Mouse (Mus musculus) heart, postnatal 0 days (tissue): ENCODE measurements at regions not wholly inside any gene's neighbourhood (a gene's known extent, or its start where the extent isn't known, plus 50 kb on each side); places are given as distances from the start of the nearest gene placed in this dataset.

ENCODE experiments used
- ATAC-seq: fragments of 200-750 bp; cut with Nextera tagmentation; 2 replicates; pipeline ENCODE4 v1.8.0; 2017; ENCODE audit warnings: low read depth, moderate number of reproducible peaks, moderate library complexity; ENCODE audit not compliant: insufficient read depth
- DNase-seq: peaks from one replicate; pipeline ENCODE4 v3.0.0-alpha.2; 2016; ENCODE audit warnings: low spot score
- H3K27ac ChIP-seq: fragments of 300-500 bp; sonication (generic); 2 replicates; pipeline ENCODE4 v1.5.1; 2014; ENCODE audit warnings: low read depth, mild to moderate bottlenecking
- H3K27me3 ChIP-seq: fragments of 300-500 bp; sonication (generic); 2 replicates; pipeline ENCODE4 v1.6.1; 2014; ENCODE audit warnings: low read length, mixed read lengths; ENCODE audit not compliant: control insufficient read depth, insufficient read depth
- H3K36me3 ChIP-seq: fragments of 300-500 bp; sonication (generic); replicated peaks from 2 replicates; pipeline ENCODE4 v1.6.1; 2014; ENCODE audit warnings: low read length, mixed read lengths; ENCODE audit not compliant: control insufficient read depth, insufficient read depth
- H3K4me1 ChIP-seq: fragments of 300-500 bp; sonication (generic); 2 replicates; pipeline ENCODE4 v1.6.1; 2014; ENCODE audit warnings: antibody characterized with exemption; ENCODE audit not compliant: control insufficient read depth, insufficient read depth
- H3K4me2 ChIP-seq: fragments of 300-500 bp; sonication (generic); 2 replicates; pipeline ENCODE4 v1.6.1; 2014; ENCODE audit warnings: low read depth, mild to moderate bottlenecking, low read length, moderate library complexity
- H3K4me3 ChIP-seq: fragments of 300-500 bp; sonication (generic); 2 replicates; pipeline ENCODE4 v1.5.1; 2014; ENCODE audit warnings: low read depth, low read length
- H3K9ac ChIP-seq: fragments of 300-500 bp; sonication (generic); replicated peaks from 2 replicates; pipeline ENCODE4 v1.6.1; 2014; ENCODE audit warnings: low read depth, low read length, mixed read lengths
- H3K9me3 ChIP-seq: fragments of 300-500 bp; sonication (generic); replicated peaks from 2 replicates; pipeline ENCODE4 v1.6.1; 2016; ENCODE audit warnings: low read length; ENCODE audit not compliant: control insufficient read depth
- CTCF ChIP-seq: IDR thresholded peaks from 2 replicates; pipeline ENCODE4 v1.5.1; 2016; ENCODE audit warnings: antibody characterized with exemption, control low read depth, low read depth
- EP300 ChIP-seq: IDR thresholded peaks from 2 replicates; pipeline ENCODE4 v1.6.1; 2016; ENCODE audit warnings: antibody characterized with exemption, low read depth
- WGBS: fragments of 180-500 bp; shearing (Covaris S2); extraction: QIAGEN DNeasy Blood & Tissue Kit; methylation state at CpG from one replicate; pipeline ENCODE4 v1.1.7; 2014; 5-methylcytosine and 5-hydroxymethylcytosine counted together

GRCm38 (mm10) chr12:106928389-106928788 lies 560.0 kb upstream of the 3110018I06Rik start:
- 75% methylated on average over 5 of the region's 5 CpGs for WGBS
- H3K4me3 ChIP-seq: no peak overlapping the region
- H3K4me1 ChIP-seq: no peaks in the 10 kb centered on the region
- H3K9me3 ChIP-seq: no peaks in the 10 kb centered on the region
- no peaks in the 10 kb centered on the region for H3K27me3 ChIP-seq
- DNase-seq (no peak), ATAC-seq (no peak)
- no peak for TF ChIP-seq EP300
- no peak for TF ChIP-seq CTCF
- H3K27ac ChIP-seq: no peak overlapping the region
- H3K9ac ChIP-seq: no peak overlapping the region
- H3K4me2 ChIP-seq: no peak overlapping the region
- no peaks in the 10 kb centered on the region for H3K36me3 ChIP-seq

DNA sequence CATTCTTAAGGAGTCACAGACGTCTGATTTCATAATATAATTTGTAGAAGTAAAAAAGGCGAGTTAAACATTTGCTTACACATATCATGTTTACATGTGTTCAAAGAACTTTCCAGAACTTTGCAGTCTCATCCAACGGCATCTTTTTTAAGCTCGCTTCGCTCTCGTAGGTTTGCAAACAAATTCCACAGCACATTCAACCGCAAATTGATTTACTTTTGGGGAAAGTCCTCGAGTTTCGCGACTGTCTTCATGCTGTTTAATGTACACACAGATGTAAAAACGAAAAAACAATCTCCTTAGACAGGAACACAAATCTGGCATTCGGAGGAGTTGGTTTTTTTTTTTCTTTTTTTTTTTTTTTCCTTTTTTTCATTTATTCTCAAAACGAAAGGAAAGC lies 559.3 kb upstream of the 3110018I06Rik start:
- Histone ChIP-seq H3K36me3 (no peaks in the 10 kb centered on the region), H3K9ac (no peak overlapping the region), H3K27ac (no peak overlapping the region), H3K4me2 (no peak overlapping the region), H3K4me1 (no peaks in the 10 kb centered on the region), H3K9me3 (no peaks in the 10 kb centered on the region), H3K27me3 (no peaks in the 10 kb centered on the region), H3K4me3 (no peak overlapping the region)
- TF ChIP-seq CTCF: no peak
- no peak for TF ChIP-seq EP300
- WGBS: 81% methylated on average over 13 of the region's 13 CpGs
- ATAC-seq (no peak), DNase-seq (no peak)

DNA sequence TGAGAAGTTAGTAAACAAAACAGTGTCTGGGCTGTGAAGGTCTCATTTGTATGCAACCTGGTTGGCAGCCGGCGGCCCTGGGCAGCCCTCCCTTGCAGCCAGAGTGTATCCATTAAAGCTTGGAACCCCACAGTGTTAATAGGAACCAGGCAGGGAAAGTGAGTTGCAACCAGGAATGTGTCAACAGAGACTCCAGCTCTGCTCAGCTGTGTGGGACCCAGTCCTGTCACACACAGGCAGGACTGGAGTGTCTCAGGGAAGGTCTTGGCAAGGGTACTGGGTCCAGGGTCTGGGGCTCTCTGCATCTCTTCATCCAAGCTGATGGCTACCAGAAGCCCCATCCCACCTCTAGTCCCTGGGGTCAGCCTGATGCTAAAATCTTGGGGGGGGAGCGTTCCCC lies 556.8 kb upstream of the 3110018I06Rik start:
- DNase-seq (no peak), ATAC-seq (no peak)
- Histone ChIP-seq H3K4me2 (no peak overlapping the region), H3K27me3 (no peaks in the 10 kb centered on the region), H3K27ac (no peak overlapping the region), H3K4me3 (no peak overlapping the region), H3K9ac (no peak overlapping the region), H3K4me1 (no peaks in the 10 kb centered on the region), H3K9me3 (no peaks in the 10 kb centered on the region), H3K36me3 (no peaks in the 10 kb centered on the region)
- WGBS: 77% methylated on average over 3 of the region's 3 CpGs
- TF ChIP-seq EP300: no peak
- TF ChIP-seq CTCF: no peak

DNA sequence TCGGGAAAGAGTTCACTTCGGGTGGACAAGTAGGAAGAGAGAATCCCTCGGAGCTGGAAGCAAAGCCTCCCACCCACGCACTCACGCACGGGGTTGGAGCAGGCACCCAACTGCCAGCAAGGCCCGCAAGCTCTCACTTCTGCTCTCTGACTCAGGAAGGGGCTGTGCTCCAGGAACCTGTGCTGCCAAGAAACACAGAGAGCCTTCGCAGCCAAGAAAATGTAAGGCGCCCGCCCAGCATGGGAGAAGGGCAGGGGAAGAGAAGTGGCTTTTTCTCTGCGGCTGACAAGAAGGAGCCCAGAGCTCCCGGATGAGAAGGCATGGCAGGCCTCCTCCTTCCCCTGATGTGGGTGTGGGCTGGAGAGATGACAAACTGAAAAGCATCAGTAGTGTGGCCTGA lies 549.1 kb upstream of the 3110018I06Rik start:
- WGBS: 62% methylated on average over 12 of the region's 12 CpGs
- no peak for DNase-seq
- H3K9me3 ChIP-seq: no peaks in the 10 kb centered on the region
- no peak overlapping the region for H3K4me3 ChIP-seq
- no peak overlapping the region for H3K27ac ChIP-seq
- H3K4me2 ChIP-seq: no peak overlapping the region
- TF ChIP-seq EP300 (no peak), CTCF (no peak)
- no peaks in the 10 kb centered on the region for H3K27me3 ChIP-seq
- no peaks in the 10 kb centered on the region for H3K36me3 ChIP-seq
- H3K4me1 ChIP-seq: no peaks in the 10 kb centered on the region
- no peak for ATAC-seq
- no peak overlapping the region for H3K9ac ChIP-seq

DNA sequence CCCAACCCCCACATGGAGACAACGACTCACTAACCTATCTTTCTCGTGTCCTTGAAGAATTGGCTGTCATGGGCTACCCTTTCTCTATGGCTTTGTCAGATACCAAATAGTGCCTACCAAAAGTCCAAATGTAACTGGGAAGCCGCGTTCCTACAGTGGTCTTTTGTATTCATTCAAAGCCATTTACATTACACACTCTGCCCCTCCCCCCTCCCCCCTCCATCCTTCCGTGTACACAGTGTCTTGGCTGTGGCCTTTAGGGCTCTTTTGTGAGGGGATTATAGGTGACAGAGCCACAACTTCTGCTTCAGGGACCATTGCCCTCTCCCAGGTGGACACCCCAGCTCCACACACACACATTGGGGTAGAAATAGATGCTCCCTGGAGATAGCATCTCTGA lies 544.6 kb upstream of the 3110018I06Rik start:
- Histone ChIP-seq H3K4me1 (no peaks in the 10 kb centered on the region), H3K27ac (no peak overlapping the region), H3K9me3 (no peaks in the 10 kb centered on the region), H3K9ac (no peak overlapping the region), H3K4me2 (no peak overlapping the region), H3K27me3 (no peaks in the 10 kb centered on the region), H3K36me3 (no peaks in the 10 kb centered on the region), H3K4me3 (no peak overlapping the region)
- no peak for DNase-seq
- TF ChIP-seq CTCF (no peak), EP300 (no peak)
- ATAC-seq: no peak
- 42% methylated on average over 5 of the region's 5 CpGs for WGBS

DNA sequence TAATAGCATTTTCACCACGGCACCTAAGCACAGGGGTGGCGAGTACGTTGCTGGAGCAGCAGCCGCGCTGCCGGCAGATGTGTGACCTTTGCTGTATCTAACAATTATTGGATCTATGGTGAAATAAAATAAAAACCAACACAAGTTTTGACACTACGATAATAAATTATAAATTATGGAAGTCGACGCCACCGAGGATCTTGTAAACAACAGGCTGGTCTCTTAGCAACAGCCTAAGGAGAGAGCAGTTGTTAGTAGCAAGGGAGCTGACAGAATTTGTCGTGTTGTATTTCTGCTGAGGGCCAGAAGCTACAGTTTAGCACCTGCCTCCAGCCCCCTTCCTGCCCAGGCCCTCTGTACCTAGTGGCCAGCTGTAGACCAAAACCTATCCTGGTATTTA lies 535.8 kb upstream of the 3110018I06Rik start:
- Histone ChIP-seq H3K36me3 (no peaks in the 10 kb centered on the region), H3K4me3 (no peak overlapping the region), H3K4me1 (peaks cover 14% of the 10 kb centered on the region), H3K27me3 (no peaks in the 10 kb centered on the region), H3K27ac (no peak overlapping the region), H3K9me3 (no peaks in the 10 kb centered on the region), H3K4me2 (no peak overlapping the region), H3K9ac (no peak overlapping the region)
- ATAC-seq: no peak
- TF ChIP-seq EP300: no peak
- TF ChIP-seq CTCF: no peak
- WGBS: 82% methylated on average over 11 of the region's 11 CpGs
- DNase-seq: no peak
